Mouse (Mus musculus) kidney, postnatal 0 days (tissue): ENCODE data around the gene Tnf. TPM values are rescaled to one million over a fixed set of nuclear protein-coding genes. Genes with fewer than 3 reads are reported as not detected.

ENCODE experiments used
- ATAC-seq: fragments of 200-750 bp; cut with Nextera tagmentation; replicated peaks from 2 replicates; pipeline ENCODE4 v1.8.0; 2017; ENCODE audit warnings: low read depth, moderate number of reproducible peaks, moderate TSS enrichment, moderate library complexity; ENCODE audit not compliant: low FRiP score
- DNase-seq: peaks from one replicate; pipeline ENCODE4 v3.0.0-alpha.2; 2016; ENCODE audit warnings: low spot score
- H3K27ac ChIP-seq: fragments of 300-500 bp; sonication (generic); 2 replicates; pipeline ENCODE4 v1.5.1; 2014; ENCODE audit warnings: mild to moderate bottlenecking
- H3K27me3 ChIP-seq: fragments of 300-500 bp; sonication (generic); 2 replicates; pipeline ENCODE4 v1.6.1; 2014; ENCODE audit warnings: low read length, mixed read lengths; ENCODE audit not compliant: insufficient read depth
- H3K36me3 ChIP-seq: fragments of 300-500 bp; sonication (generic); 2 replicates; pipeline ENCODE4 v1.6.1; 2014; ENCODE audit warnings: low read length, mixed read lengths; ENCODE audit not compliant: insufficient read depth
- H3K4me1 ChIP-seq: fragments of 300-500 bp; sonication (generic); replicated peaks from 2 replicates; pipeline ENCODE4 v1.6.1; 2014; ENCODE audit warnings: antibody characterized with exemption, low read length, mixed read lengths; ENCODE audit not compliant: insufficient read depth
- H3K4me2 ChIP-seq: fragments of 300-500 bp; sonication (generic); 2 replicates; pipeline ENCODE4 v1.6.1; 2014; ENCODE audit warnings: mild to moderate bottlenecking, low read length, moderate library complexity, mixed read lengths
- H3K4me3 ChIP-seq: fragments of 300-500 bp; sonication (generic); replicated peaks from 2 replicates; pipeline ENCODE4 v1.5.1; 2014; ENCODE audit warnings: low read depth, low read length
- H3K9ac ChIP-seq: fragments of 300-500 bp; sonication (generic); 2 replicates; pipeline ENCODE4 v1.6.1; 2014; ENCODE audit warnings: low read depth, low read length
- H3K9me3 ChIP-seq: fragments of 300-500 bp; sonication (generic); replicated peaks from 2 replicates; pipeline ENCODE4 v1.6.1; 2016; ENCODE audit warnings: low read length, inconsistent platforms, mixed read lengths
- CTCF ChIP-seq: IDR thresholded peaks from 2 replicates; pipeline ENCODE4 v1.5.1; 2016; ENCODE audit warnings: antibody characterized with exemption, low read depth, mild to moderate bottlenecking, moderate library complexity
- WGBS: fragments of 180-500 bp; shearing (Covaris S2); extraction: QIAGEN DNeasy Blood & Tissue Kit; methylation state at CpG from one replicate; pipeline ENCODE4 v1.1.7; 2014; 5-methylcytosine and 5-hydroxymethylcytosine counted together
- polyA plus RNA-seq: library from polyadenylated mRNA; unstranded; fragments of >200 nt; fragmentation: Nextera tagmentation; extraction: Ambion mirVana; gene quantifications from 2 replicates; pipeline ENCODE4 v1.2.1, GENCODE M21; 2015

The Tnf gene
- polyA plus RNA-seq, 1 experiment from 2014 or later = 0.25 TPM

DNA sequence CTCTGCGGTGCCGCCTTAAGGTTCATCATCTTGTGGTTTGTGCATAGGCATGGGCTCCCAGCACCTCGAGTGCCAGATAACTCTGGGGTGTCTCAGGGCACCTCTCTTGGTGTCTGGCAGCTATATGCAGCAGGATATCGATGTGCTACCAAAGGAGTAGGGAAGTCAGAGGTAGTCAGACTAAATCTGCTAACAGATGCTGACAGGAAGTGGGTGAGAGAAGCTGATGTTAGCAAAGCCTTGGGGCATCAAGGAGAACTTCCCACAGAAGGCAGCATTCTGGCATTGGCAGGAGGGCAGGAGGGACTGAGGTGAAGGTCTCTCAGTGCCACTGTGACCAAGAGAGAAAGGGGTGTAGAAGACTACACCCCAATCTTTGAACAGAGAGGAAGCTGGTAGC lies 11.7 kb downstream of the Tnf start:
- Histone ChIP-seq H3K27me3 (peaks cover 5% of the 10 kb centered on the region; the same call in 1 of the 2 replicates), H3K36me3 (no peaks in the 10 kb centered on the region), H3K9me3 (no peaks in the 10 kb centered on the region), H3K4me1 (no peaks in the 10 kb centered on the region; the same call in 1 of the 2 replicates), H3K4me2 (no peak overlapping the region), H3K27ac (no peak overlapping the region), H3K9ac (no peak overlapping the region), H3K4me3 (no peak overlapping the region)
- no peak for TF ChIP-seq CTCF
- WGBS = 77% methylated on average over 4 of the region's 4 CpGs
- DNase-seq (no peak), ATAC-seq (no peak)

DNA sequence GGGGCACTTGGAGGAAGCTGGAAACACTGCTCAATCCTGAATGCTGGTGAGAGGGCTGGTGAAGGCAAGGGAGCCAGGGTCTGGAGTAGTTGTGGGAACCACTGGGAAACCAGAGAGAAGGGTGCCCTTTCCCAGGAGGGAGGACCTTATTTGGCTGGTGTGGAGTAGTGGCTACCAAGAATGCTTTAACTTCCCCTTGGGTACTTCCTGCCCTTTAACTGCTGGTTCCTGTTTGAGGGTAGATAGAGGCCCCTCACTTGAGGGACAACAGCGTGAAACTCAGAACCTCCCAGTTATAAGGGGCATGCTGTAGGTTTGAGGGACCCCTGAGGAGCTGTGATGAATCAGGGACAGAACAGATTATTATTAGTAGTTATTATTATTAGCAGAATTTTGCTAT lies 12.6 kb downstream of the Tnf start:
- WGBS = 40% methylated on average over 1 of the region's 1 CpGs

DNA sequence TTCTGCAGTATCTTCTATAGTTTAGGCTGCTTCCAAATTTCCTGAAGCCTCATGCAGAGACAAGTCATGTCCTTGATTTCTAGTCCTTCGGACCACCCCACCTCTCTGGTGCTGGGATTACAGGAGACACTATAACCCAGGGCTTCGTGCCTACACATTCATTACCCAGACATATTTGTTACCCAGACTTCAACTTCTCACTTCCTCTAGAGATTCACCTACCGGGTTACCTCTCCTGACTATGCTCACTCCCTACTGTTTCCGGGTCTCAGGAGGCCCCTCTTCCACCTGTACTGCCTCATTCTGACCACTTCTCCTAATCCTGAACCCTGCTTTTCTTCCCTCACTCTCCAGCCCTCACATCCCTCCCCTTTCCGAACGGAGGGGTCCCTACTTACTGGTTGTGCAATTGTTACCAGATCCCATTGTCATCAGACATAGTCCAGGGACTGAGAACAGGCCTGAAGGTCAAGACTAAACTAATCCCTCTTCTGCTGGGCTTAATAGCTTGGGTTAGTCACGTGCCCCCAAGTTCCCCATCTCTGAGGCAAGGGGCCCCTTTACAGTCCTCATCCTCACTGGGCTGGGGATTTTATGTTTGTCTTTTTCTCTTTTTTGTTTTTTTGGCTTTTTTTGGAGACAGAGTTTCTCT lies 13.7 kb downstream of the Tnf start, which contains the start of gene Lst1:
TSS of gene Lst1 (minus strand) at position 481 of the 652 bp plus-strand sequence.
- no peak within 1 kb of the TSS for H3K4me3 ChIP-seq
- 75% methylated on average over 7 of the region's 7 CpGs for WGBS
- no peak within 1 kb of the TSS for H3K9ac ChIP-seq
- no peaks in the 10 kb centered on the region for H3K27me3 ChIP-seq
- no peaks in the 10 kb centered on the region for H3K36me3 ChIP-seq
- H3K9me3 ChIP-seq = no peaks in the 10 kb centered on the region
- no peak within 1 kb of the TSS for H3K27ac ChIP-seq
- no peak for ATAC-seq
- no peaks in the 10 kb centered on the region for H3K4me1 ChIP-seq
- TF ChIP-seq CTCF = no peak
- H3K4me2 ChIP-seq = no peak within 1 kb of the TSS
- DNase-seq = no peak

More for the DNA sequence above, 12.6 kb downstream of the Tnf start:
- no peaks in the 10 kb centered on the region for H3K4me1 ChIP-seq
- H3K9me3 ChIP-seq = no peaks in the 10 kb centered on the region
- H3K27ac ChIP-seq = no peak overlapping the region
- no peak for ATAC-seq
- DNase-seq = no peak
- H3K4me2 ChIP-seq = no peak overlapping the region
- no peaks in the 10 kb centered on the region for H3K27me3 ChIP-seq
- no peak for TF ChIP-seq CTCF
- H3K9ac ChIP-seq = no peak overlapping the region
- H3K4me3 ChIP-seq = no peak overlapping the region
- no peaks in the 10 kb centered on the region for H3K36me3 ChIP-seq

DNA sequence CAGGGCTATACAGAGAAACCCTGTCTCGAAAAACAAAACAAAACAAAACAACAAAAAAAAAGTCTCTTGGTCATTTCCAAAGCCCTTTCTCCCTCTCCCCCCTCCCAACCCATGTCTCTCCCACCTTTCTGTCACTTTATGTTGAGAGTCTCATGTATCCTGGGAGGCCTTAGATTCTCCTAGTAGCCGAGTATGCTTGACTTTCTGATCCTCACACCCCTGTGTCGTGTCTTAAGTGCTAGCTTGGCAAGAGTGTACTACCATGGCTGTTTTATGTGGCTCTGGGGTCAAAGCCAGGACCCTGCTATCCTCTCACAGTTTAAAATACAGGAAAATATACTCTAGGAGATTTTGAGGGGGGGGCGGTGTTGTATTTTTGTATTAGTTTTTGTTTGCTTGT lies 14.5 kb downstream of the Tnf start:
- no peak overlapping the region for H3K4me2 ChIP-seq
- H3K27ac ChIP-seq = no peak overlapping the region

DNA sequence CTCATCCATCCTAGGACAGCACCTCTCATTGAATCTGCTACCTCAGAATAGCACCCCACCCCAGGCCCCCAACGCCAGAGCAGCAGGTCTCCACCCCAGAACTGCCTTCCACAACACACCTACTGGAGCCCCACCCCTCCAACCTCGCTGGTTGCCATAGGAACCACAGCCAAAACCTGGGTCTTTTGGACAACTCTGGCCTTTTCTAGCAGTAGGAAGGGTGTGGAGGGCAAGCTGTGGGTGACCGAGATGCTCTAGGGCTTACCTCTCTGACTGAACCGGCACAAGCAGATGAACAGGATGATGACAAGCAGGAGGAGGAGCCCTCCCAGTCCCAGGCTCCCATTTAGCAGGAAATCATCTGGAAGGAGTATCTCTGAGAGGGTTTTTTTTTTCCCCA lies 15.1 kb downstream of the Tnf start:
- peak overlapping the region; percentile 72 for H3K27ac ChIP-seq
- DNase-seq = peak; percentile 46
- no peak for TF ChIP-seq CTCF
- H3K4me1 ChIP-seq = no peaks in the 10 kb centered on the region
- no peaks in the 10 kb centered on the region for H3K36me3 ChIP-seq
- H3K4me2 ChIP-seq = peak overlapping the region; percentile 59
- H3K4me3 ChIP-seq = peak overlapping the region; percentile 44
- no peaks in the 10 kb centered on the region for H3K9me3 ChIP-seq
- 1% methylated on average over 4 of the region's 4 CpGs for WGBS
- 0 out of 2 replicates have a peak overlapping the region, but pooled peaks have one; percentile 51 for H3K9ac ChIP-seq
- peak; percentile 59; the same call in 1 of the 2 replicates for ATAC-seq
- H3K27me3 ChIP-seq = no peaks in the 10 kb centered on the region

More for the DNA sequence above, 14.5 kb downstream of the Tnf start:
- no peak overlapping the region for H3K9ac ChIP-seq
- no peaks in the 10 kb centered on the region for H3K9me3 ChIP-seq
- H3K27me3 ChIP-seq = no peaks in the 10 kb centered on the region
- 61% methylated on average over 4 of the region's 4 CpGs for WGBS
- no peaks in the 10 kb centered on the region for H3K4me1 ChIP-seq
- DNase-seq = no peak
- no peak for TF ChIP-seq CTCF
- no peak overlapping the region for H3K4me3 ChIP-seq
- no peaks in the 10 kb centered on the region for H3K36me3 ChIP-seq
- no peak for ATAC-seq

DNA sequence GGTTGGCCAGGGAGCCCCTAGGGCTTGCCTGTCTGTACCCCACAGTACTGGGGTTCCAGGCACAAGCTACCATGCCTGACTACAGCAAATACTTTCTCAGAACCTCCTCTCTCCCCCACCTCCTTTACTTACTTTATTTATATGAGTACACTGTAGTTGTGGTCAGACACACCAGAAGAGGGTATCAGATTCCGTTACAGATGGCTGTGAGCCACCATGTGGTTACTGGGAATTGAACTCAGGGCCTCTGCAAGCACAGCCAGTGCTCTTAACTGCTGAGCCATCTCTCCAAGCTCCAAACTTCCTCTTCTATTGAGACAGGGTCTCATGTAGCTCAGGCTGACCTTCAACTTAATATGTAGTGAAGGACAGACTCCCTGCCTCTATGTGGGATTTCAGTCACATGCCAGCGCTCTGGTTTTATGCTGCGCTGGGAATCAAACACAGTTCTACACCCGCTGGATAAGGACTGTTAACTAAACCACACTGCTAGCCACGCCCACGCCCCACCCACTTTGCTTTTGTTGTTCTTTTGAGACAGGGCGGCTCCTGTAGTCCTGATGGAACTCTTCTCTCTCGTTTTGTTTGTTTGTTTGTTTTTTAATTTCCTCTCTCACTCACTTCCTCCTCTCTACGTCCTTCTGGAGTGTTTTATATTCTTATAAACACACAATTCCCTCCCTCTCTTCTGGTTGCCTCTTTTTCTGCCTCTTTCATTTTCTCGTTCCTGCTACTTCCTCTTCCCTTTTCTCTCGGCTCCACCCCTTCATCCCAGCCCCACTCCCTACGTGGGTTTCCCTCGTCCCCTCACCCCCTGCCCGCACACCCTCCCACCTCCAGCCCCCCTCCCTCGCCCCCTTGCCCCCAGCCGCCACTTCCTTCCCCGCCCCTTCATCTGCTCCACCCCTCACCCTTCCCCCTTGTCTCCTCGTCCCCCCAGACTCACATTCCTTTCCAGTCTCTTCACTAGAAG lies 15.9 kb downstream of the Tnf start:
- Histone ChIP-seq H3K4me1 (no peaks in the 10 kb centered on the region), H3K36me3 (no peaks in the 10 kb centered on the region), H3K27me3 (no peaks in the 10 kb centered on the region), H3K4me3 (peak overlapping the region; percentile 44), H3K27ac (peak overlapping the region; percentile 72), H3K9ac (peak overlapping the region; percentile 51), H3K4me2 (peak overlapping the region; percentile 59), H3K9me3 (no peaks in the 10 kb centered on the region)
- peak; percentile 60 for ATAC-seq
- DNase-seq = peak; percentile 86
- 2% methylated on average over 18 of the region's 18 CpGs for WGBS
- no peak for TF ChIP-seq CTCF
